Mouse (Mus musculus): ENCODE results near the gene Pcdh15.

- no peak for TF ChIP-seq EP300 (optimal IDR thresholded peaks at IDR 0.05)
- TF ChIP-seq CTCF (IDR thresholded peaks at IDR 0.05; ENCODE audit: low read depth) = no peak
Observed at GRCm38 (mm10) chr10:74129665-74130064, 1030.5 kb downstream of the Pcdh15 start.
